Mouse (Mus musculus): ENCODE measurements around the gene Nodal. TPM values are rescaled to one million over a fixed set of nuclear protein-coding genes. Genes with fewer than 3 reads are reported as not detected.

The Nodal gene
- total and polyA plus RNA-seq, 3 experiments, result not detected

GRCm38 (mm10) chr10:61466242-61466641, 48.5 kb downstream of the Nodal start:
- DNase-seq (ENCODE audit: low read depth, low spot score), result peak; percentile 84
- TF ChIP-seq E2F4 (IDR thresholded peaks at IDR 0.05; ENCODE audit: borderline replicate concordance, low read depth, low read length) (no peak), MAX (IDR thresholded peaks at IDR 0.05; ENCODE audit: low read length) (peak; percentile 63), MYC (IDR thresholded peaks at IDR 0.05; ENCODE audit: low read depth, low read length) (peak; percentile 81; the same call in 1 of the 2 replicates), CHD1 (IDR thresholded peaks at IDR 0.05; ENCODE audit: low read depth, low read length) (no peak), ZC3H11A (IDR thresholded peaks at IDR 0.05; ENCODE audit: low read depth, low read length) (0 out of 2 replicates have a peak, but pooled peaks have one; percentile 32), ZNF384 (IDR thresholded peaks at IDR 0.05; ENCODE audit: low read depth, low read length) (no peak), HCFC1 (IDR thresholded peaks at IDR 0.05; ENCODE audit: low read depth, low read length) (no peak), TBP (IDR thresholded peaks at IDR 0.05; ENCODE audit: low read depth, low read length) (0 out of 2 replicates have a peak, but pooled peaks have one; percentile 15), CHD2 (IDR thresholded peaks at IDR 0.05; ENCODE audit: low read length) (no peak), SIN3A (IDR thresholded peaks at IDR 0.05; ENCODE audit: low read length) (peak; percentile 48), CTCF (IDR thresholded peaks at IDR 0.05 in 2 of 3, conservative IDR thresholded peaks at IDR 0.05 in 1 of 3; ENCODE audit: control insufficient read depth in 1 of 3, insufficient read depth in 1 of 3, low read depth in 2 of 3, low read length in 3 of 3, poor library complexity in 1 of 3, severe bottlenecking in 1 of 3) (peak; percentile 71 to 98 (median 73)), ELF1 (IDR thresholded peaks at IDR 0.05; ENCODE audit: low read depth, low read length) (peak; percentile 52), MXI1 (IDR thresholded peaks at IDR 0.05; ENCODE audit: low read depth, low read length) (peak; percentile 39; the same call in 1 of the 2 replicates), MYB (IDR thresholded peaks at IDR 0.05; ENCODE audit: low read depth, low read length) (no peak), UBTF (IDR thresholded peaks at IDR 0.05; ENCODE audit: borderline replicate concordance, insufficient read depth, low read depth, low read length) (no peak), BHLHE40 (IDR thresholded peaks at IDR 0.05; ENCODE audit: borderline replicate concordance, low read depth, low read length) (no peak), SMC3 (IDR thresholded peaks at IDR 0.05; ENCODE audit: low read depth, low read length) (peak; percentile 38), GATA1 (IDR thresholded peaks at IDR 0.05; ENCODE audit: low read depth, low read length) (no peak), USF2 (IDR thresholded peaks at IDR 0.05; ENCODE audit: borderline replicate concordance in 1 of 2, insufficient read depth in 1 of 2, low read depth in 1 of 2, low read length in 2 of 2) (no peak), RAD21 (IDR thresholded peaks at IDR 0.05; ENCODE audit: low read depth, low read length) (peak; percentile 39), MEF2A (IDR thresholded peaks at IDR 0.05; ENCODE audit: extremely low read depth, insufficient replicate concordance, low read depth, low read length, poor library complexity, severe bottlenecking) (no peak)
- Histone ChIP-seq H3K27ac (ENCODE audit: control insufficient read depth, low read depth, low read length) (no peak overlapping the region), H3K4me1 (ENCODE audit: control insufficient read depth in 1 of 2, insufficient read depth in 2 of 2, low read length in 2 of 2) (peaks cover 6 to 18% of the 10 kb centered on the region in 2 experiments), H3K79me2 (ENCODE audit: control insufficient read depth, insufficient read depth, low read length, poor library complexity) (no peaks in the 10 kb centered on the region), H3K27me3 (ENCODE audit: control insufficient read depth in 1 of 2, insufficient read depth in 2 of 2, low read length in 2 of 2) (no peaks in the 10 kb centered on the region), H3K9me3 (replicated peaks; ENCODE audit: insufficient read depth, low read length) (no peaks in the 10 kb centered on the region), H3K4me3 (ENCODE audit: control insufficient read depth in 1 of 2, insufficient read depth in 1 of 2, low read depth in 2 of 2, low read length in 2 of 2) (peak overlapping the region; percentile 48 to 68), H3K36me3 (ENCODE audit: control insufficient read depth in 1 of 2, insufficient read depth in 2 of 2, low read length in 2 of 2) (peaks cover 0 to 7% of the 10 kb centered on the region in 2 experiments; a peak in 2 of 4 replicates), H3K9ac (ENCODE audit: control insufficient read depth, low read depth, low read length, poor library complexity, severe bottlenecking) (no peak overlapping the region)

Data from MEL (cell line).